Mouse (Mus musculus) forebrain, postnatal 0 days (tissue): ENCODE measurements around the gene Zcwpw1. TPM values are rescaled to one million over a fixed set of nuclear protein-coding genes. Genes with fewer than 3 reads are reported as not detected.

Source experiments
- ATAC-seq: fragments of 200-750 bp; cut with Nextera tagmentation; 2 replicates; pipeline ENCODE4 v1.8.0; 2017; ENCODE audit warnings: mild to moderate bottlenecking, moderate library complexity
- DNase-seq: peaks from one replicate; pipeline ENCODE4 v3.0.0-alpha.2; 2015
- H3K27ac ChIP-seq: fragments of 300-500 bp; sonication (generic); 2 replicates; pipeline ENCODE4 v1.5.1; 2014; ENCODE audit warnings: low read depth, mild to moderate bottlenecking, antibody characterized with exemption, low read length, moderate library complexity, mixed read lengths
- H3K27me3 ChIP-seq: fragments of 300-500 bp; sonication (generic); 2 replicates; pipeline ENCODE4 v1.6.1; 2014; ENCODE audit warnings: mild to moderate bottlenecking, low read length, mixed read lengths; ENCODE audit not compliant: insufficient read depth
- H3K36me3 ChIP-seq: fragments of 300-500 bp; sonication (generic); 2 replicates; pipeline ENCODE4 v1.6.1; 2014; ENCODE audit warnings: mild to moderate bottlenecking, moderate library complexity; ENCODE audit not compliant: insufficient read depth
- H3K4me1 ChIP-seq: fragments of 300-500 bp; sonication (generic); 2 replicates; pipeline ENCODE4 v1.6.1; 2014; ENCODE audit warnings: antibody characterized with exemption; ENCODE audit not compliant: insufficient read depth
- H3K4me2 ChIP-seq: fragments of 300-500 bp; sonication (generic); 2 replicates; pipeline ENCODE4 v1.6.1; 2014; ENCODE audit warnings: low read depth, mild to moderate bottlenecking, moderate library complexity
- H3K4me3 ChIP-seq: fragments of 300-500 bp; sonication (generic); 2 replicates; pipeline ENCODE4 v1.5.1; 2014; ENCODE audit warnings: low read depth, low read length, mixed read lengths
- H3K9ac ChIP-seq: fragments of 300-500 bp; sonication (generic); 2 replicates; pipeline ENCODE4 v1.6.1; 2014; ENCODE audit warnings: mild to moderate bottlenecking
- H3K9me3 ChIP-seq: fragments of 300-500 bp; sonication (generic); 2 replicates; pipeline ENCODE4 v1.6.1; 2016; ENCODE audit warnings: low read length
- CTCF ChIP-seq: sonication (generic); IDR thresholded peaks from 2 replicates; pipeline ENCODE4 v1.5.1; 2016; ENCODE audit warnings: antibody characterized with exemption, control low read depth, low read depth
- WGBS: fragments of 180-500 bp; shearing (Covaris S2); extraction: QIAGEN DNeasy Blood & Tissue Kit; methylation state at CpG from one replicate; pipeline ENCODE4 v1.1.7; 2014; 5-methylcytosine and 5-hydroxymethylcytosine counted together
- polyA plus RNA-seq: library from polyadenylated mRNA; unstranded; fragments of >200 nt; fragmentation: Nextera tagmentation; extraction: Ambion mirVana; gene quantifications from 2 replicates; pipeline ENCODE4 v1.2.1, GENCODE M21; 2015
- total RNA-seq: library from RNA; depleted of rRNA; stranded (reverse); fragments of >200 nt; gene quantifications from 2 replicates; pipeline ENCODE4 v1.2.3, GENCODE M21; 2014

The Zcwpw1 gene
- total and polyA plus RNA-seq, 2 experiments from 2014 or later: 4.8 to 7.7 TPM

DNA sequence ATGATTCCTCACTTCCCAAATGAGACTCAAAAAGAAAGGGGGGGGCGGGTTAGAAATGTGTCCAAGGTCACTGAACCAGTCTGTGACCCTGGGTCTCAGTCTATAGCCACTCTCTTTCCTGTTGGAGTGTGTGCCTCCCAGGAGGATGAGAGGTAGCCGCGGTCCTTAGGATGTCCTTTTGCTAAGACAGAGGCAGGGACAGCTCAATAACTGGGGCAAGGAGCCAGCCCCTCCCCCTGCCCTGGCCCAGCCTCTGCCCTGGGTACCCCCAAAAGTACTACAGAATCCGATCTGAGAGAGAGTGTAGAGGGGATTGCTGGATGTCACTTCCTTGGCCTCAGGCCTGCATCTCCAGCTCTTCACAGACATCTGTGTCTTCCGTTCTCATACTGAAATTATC lies 32.2 kb upstream of the Zcwpw1 start:
- peak overlapping the region; percentile 36; the same call in 1 of the 2 replicates for H3K27ac ChIP-seq
- H3K27me3 ChIP-seq: no peaks in the 10 kb centered on the region
- no peak overlapping the region for H3K4me2 ChIP-seq
- no peak for TF ChIP-seq CTCF
- H3K4me1 ChIP-seq: 0 out of 2 replicates have a peak, but pooled peaks cover 3% of the 10 kb centered on the region
- H3K4me3 ChIP-seq: no peak overlapping the region
- H3K9ac ChIP-seq: no peak overlapping the region
- DNase-seq (no peak), ATAC-seq (no peak)
- H3K36me3 ChIP-seq: peaks cover 24% of the 10 kb centered on the region
- no peaks in the 10 kb centered on the region for H3K9me3 ChIP-seq
- WGBS: 67% methylated on average over 5 of the region's 5 CpGs

DNA sequence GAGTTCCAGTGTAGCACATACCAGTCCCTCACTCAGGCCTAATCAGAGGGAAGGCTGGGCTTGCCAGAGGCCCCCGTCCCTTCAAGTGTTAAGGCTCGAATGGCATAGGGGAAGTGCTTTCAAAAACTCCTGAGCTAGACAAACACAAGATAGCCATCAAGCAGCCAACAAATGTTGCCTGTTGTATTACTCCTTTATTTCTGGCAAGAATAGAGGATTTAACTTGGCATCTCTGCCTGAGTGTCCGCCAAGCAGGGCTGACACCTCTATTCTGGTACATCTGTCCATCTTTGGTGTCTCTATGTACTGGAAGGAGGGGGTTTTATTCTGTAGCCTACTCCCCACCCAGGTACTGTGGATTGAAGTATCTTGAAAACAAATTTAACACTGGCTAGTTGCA lies 31.5 kb upstream of the Zcwpw1 start:
- Histone ChIP-seq H3K36me3 (peaks cover 21% of the 10 kb centered on the region), H3K27ac (no peak overlapping the region), H3K9ac (no peak overlapping the region), H3K27me3 (no peaks in the 10 kb centered on the region), H3K9me3 (no peaks in the 10 kb centered on the region), H3K4me1 (0 out of 2 replicates have a peak, but pooled peaks cover 3% of the 10 kb centered on the region), H3K4me2 (no peak overlapping the region), H3K4me3 (no peak overlapping the region)
- ATAC-seq (no peak), DNase-seq (no peak)
- WGBS: 31% methylated on average over 3 of the region's 3 CpGs
- no peak for TF ChIP-seq CTCF

DNA sequence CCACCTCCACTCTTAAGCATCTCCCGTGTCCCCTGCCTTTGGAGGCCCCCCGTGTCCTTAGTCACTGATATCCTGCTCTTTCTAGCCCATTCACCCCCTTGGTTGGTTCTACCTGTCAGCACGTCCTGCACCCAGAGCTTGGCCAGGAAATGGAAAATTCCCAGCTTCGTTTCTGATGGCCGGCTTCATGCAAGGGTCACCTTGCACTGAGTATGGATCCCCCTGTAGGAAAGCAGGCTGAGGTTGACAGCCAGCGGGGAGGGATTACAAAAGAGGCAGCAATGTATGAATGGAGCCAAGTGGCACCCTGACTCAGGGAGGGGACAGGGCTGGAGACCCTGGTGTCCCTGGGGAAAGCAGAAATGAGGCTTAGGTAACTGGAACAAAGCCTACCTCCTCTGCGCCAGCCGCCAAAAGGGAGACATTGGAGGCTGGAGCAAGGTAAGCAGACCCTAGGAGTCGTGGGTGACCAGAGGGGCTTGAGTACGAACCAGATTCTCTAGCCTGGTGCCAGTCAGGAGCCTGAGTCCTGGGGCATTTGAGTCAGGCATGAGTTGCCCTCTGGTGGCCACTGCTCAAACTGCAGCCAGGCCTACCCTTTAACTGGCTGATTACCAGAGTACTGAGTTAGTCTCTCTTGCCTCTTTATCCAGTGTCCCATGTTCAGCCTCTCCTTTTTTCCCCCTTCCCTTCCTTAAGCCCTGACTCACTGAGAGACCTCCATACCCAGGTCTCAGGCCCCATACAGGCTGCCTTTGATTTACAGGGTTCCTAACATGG lies 30.5 kb upstream of the Zcwpw1 start:
- Histone ChIP-seq H3K9ac (no peak overlapping the region), H3K36me3 (peaks cover 12% of the 10 kb centered on the region), H3K4me3 (no peak overlapping the region), H3K27me3 (no peaks in the 10 kb centered on the region), H3K4me1 (0 out of 2 replicates have a peak, but pooled peaks cover 3% of the 10 kb centered on the region), H3K9me3 (no peaks in the 10 kb centered on the region), H3K4me2 (no peak overlapping the region), H3K27ac (peak overlapping the region; percentile 51; the same call in 1 of the 2 replicates)
- peak; percentile 99 for TF ChIP-seq CTCF
- DNase-seq (peak; percentile 93), ATAC-seq (peak; percentile 58)
- 41% methylated on average over 10 of the region's 10 CpGs for WGBS

DNA sequence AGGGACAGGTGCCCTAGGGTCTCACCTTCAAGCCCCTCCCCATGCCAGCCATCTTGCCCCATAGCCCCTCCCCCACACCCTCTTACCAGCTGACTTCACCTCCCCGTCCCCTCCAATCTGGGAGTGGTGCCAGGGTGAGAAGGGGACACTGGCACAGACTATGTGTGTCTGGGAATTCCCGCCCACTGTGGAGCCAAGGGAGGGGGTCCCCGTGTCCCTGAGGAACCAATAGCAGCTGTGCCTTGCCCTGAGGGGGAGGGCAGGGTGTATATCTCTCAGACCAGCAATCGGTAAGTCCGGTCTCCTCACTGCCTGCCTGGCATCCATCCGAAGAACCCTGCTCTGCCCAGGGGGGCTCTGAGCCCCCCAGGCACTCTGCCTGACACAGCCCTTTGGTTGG lies 29.7 kb upstream of the Zcwpw1 start:
- 36% methylated on average over 6 of the region's 6 CpGs for WGBS
- Histone ChIP-seq H3K9ac (peak overlapping the region; percentile 28), H3K4me1 (0 out of 2 replicates have a peak, but pooled peaks cover 3% of the 10 kb centered on the region)

DNA sequence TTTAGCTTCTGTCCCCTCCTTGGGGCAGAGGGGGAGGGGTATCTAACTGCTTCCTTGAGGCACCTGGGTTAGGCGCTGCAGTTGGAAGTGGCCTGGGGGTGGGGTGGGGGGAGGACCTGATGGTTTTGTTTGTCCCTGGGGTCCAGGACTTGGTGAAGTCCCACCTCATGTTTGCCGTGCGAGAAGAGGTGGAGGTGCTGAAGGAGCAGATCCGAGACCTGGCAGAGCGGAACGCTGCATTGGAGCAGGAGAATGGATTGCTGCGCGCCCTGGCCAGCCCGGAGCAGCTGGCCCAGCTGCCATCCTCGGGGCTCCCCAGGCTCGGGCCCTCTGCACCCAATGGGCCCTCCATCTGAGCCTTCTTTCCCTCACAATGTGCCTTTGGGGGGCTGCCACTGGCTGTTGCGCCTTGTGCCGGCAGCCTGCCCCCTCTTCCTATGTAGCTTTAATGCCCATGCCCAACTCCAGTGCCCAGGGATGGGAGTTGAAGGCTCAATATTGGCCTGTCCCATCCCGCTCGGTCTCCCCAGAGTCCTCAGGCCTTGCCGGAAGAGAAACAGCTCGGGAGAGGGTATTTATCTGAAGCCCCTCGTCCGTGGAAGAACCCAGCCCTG lies 28.6 kb upstream of the Zcwpw1 start:
- no peak overlapping the region for H3K4me3 ChIP-seq
- H3K27ac ChIP-seq: peak overlapping the region; percentile 81
- no peaks in the 10 kb centered on the region for H3K9me3 ChIP-seq
- H3K9ac ChIP-seq: no peak overlapping the region
- no peak for TF ChIP-seq CTCF
- DNase-seq (no peak), ATAC-seq (no peak)
- no peaks in the 10 kb centered on the region for H3K27me3 ChIP-seq
- H3K36me3 ChIP-seq: peaks cover 1% of the 10 kb centered on the region; the same call in 1 of the 2 replicates
- 0 out of 2 replicates have a peak, but pooled peaks cover 3% of the 10 kb centered on the region for H3K4me1 ChIP-seq
- 76% methylated on average over 19 of the region's 19 CpGs for WGBS
- H3K4me2 ChIP-seq: peak overlapping the region; percentile 37; the same call in 1 of the 2 replicates

More for the DNA sequence above, 29.7 kb upstream of the Zcwpw1 start:
- H3K27me3 ChIP-seq: no peaks in the 10 kb centered on the region
- peaks cover 9% of the 10 kb centered on the region for H3K36me3 ChIP-seq
- peak overlapping the region; percentile 59 for H3K27ac ChIP-seq
- peak; percentile 81 for DNase-seq
- no peak for TF ChIP-seq CTCF
- peak overlapping the region; percentile 37 for H3K4me2 ChIP-seq
- H3K9me3 ChIP-seq: no peaks in the 10 kb centered on the region
- H3K4me3 ChIP-seq: no peak overlapping the region
- peak; percentile 69 for ATAC-seq

DNA sequence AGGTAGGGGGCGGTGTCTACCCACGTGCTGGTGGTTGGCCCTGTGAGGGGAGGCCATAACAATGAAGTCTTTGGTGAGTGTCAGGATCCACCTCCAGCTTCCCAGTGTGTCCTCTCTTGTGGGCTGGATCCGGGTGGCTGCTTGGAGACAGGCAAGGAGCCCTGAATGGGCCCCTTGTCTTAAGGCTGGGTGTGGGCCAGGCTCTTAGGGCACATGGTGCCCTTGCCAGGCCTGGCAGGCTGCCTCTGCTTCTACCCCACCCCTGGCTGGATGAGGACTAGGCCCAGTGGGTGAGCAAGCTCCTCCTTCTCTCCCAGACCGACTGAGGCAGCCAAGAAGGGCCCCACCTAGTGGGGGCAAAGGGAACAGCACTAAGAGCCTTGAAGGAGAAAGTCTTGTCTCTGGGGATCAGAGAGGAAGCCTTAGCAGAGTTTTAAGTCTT lies 27.6 kb upstream of the Zcwpw1 start:
- H3K27me3 ChIP-seq: no peaks in the 10 kb centered on the region
- no peak overlapping the region for H3K4me2 ChIP-seq
- WGBS: 19% methylated on average over 4 of the region's 4 CpGs
- H3K9ac ChIP-seq: no peak overlapping the region
- DNase-seq (peak; percentile 89), ATAC-seq (peak; percentile 88)
- no peak overlapping the region for H3K4me3 ChIP-seq
- no peaks in the 10 kb centered on the region for H3K9me3 ChIP-seq
- H3K36me3 ChIP-seq: no peaks in the 10 kb centered on the region; the same call in 1 of the 2 replicates
- 0 out of 2 replicates have a peak, but pooled peaks cover 3% of the 10 kb centered on the region for H3K4me1 ChIP-seq
- peak; percentile 86 for TF ChIP-seq CTCF
- 0 out of 2 replicates have a peak overlapping the region, but pooled peaks have one; percentile 29 for H3K27ac ChIP-seq
